Mouse (Mus musculus) erythroblast, adult 5-6 weeks (primary cell): Measurements from ENCODE around the gene Wnt1. TPM values are rescaled to one million over a fixed set of nuclear protein-coding genes. Genes with fewer than 3 reads are reported as not detected.

Source experiments
- ATAC-seq: replicated peaks from 2 replicates; pipeline ENCODE4 v1.8.0; 2016; ENCODE audit warnings: moderate number of reproducible peaks, mild to moderate bottlenecking, moderate TSS enrichment, inconsistent platforms; ENCODE audit not compliant: poor library complexity, low FRiP score, severe bottlenecking
- total RNA-seq, 2 experiments: library from RNA; stranded (forward) in 1 of 2; stranded (reverse) in 1 of 2; fragments of 150-400 nt in 1 of 2; fragments of 200-764, 138-1000 nt in 1 of 2; gene quantifications; 2 replicates each; pipeline versions ENCODE4 v1.2.3 to v1.2.4; 2015 to 2017; ENCODE audit warnings: low replicate concordance in 2 of 2

Gene Wnt1
- total RNA-seq, 2 experiments from 2014 or later, result not detected

- ATAC-seq, result no peak
Measured at GRCm38 (mm10) chr15:98832161-98833058, 42.8 kb downstream of the Wnt1 start.

GRCm38 (mm10) chr15:98833281-98833680 lies 43.6 kb downstream of the Wnt1 start:
- ATAC-seq, result no peak

DNA sequence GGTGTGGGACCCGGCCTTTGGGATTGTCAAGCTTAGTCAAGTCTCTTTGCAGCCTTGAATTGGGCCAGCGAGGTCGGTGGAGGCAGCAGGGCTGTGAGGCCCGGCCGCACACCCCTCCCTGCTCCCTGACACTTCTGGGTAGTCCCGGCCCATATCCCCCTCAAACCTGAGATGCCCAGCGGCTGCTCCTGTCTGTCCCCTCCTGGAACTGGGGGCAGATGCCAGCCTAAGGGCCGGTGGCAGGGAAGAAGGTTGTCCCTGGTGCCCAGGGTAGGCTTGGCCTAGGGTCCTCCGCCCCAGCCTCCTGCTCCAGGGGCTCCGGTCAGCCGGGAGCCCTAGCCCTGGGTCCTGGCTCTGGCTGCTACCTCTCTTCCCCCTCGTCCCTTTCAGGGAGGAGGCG lies 44.4 kb downstream of the Wnt1 start:
- no peak for ATAC-seq

GRCm38 (mm10) chr15:98835291-98835690 lies 45.6 kb downstream of the Wnt1 start:
- ATAC-seq, result no peak

DNA sequence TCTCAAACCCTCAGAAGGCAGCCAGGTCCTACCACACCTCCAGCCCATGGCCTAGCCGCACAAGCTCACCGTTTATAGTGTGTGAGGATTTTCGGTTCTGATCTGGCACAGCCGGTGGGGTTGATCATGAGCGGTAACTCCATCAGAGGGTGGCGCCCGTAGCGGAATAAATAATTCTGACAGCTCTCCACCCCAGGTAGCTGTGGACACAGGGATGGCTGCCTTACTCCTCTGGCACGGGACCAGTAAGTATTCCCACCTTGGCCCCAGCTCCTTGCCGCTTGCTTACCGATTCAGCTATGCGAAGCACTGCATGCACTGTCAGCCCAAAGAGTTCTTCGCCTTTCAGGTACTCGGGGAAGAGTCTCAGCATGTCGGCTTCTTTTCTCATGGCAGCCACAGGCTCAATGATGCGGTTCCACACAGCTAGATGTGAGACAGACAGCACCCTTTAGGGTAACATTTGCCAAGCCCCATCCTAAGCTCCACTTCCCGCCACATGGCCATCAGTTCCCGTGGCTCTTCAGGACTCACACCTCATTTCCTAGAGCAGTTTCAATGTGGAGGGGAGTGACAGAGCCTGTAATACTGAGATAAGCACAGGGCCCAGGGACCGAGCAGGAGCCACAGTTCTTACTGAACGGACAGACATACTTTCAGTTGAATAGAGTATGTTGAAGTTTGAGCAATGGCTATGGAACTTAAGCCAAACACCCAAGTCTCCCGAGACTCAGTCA lies 47.5 kb downstream of the Wnt1 start:
- ATAC-seq, result peak; percentile 86

- peak; percentile 41; the same call in 1 of the 2 replicates for ATAC-seq
Measured at GRCm38 (mm10) chr15:98837743-98838103, 48.1 kb downstream of the Wnt1 start.

- no peak for ATAC-seq
Measured at GRCm38 (mm10) chr15:98839161-98839560, 49.5 kb downstream of the Wnt1 start.

DNA sequence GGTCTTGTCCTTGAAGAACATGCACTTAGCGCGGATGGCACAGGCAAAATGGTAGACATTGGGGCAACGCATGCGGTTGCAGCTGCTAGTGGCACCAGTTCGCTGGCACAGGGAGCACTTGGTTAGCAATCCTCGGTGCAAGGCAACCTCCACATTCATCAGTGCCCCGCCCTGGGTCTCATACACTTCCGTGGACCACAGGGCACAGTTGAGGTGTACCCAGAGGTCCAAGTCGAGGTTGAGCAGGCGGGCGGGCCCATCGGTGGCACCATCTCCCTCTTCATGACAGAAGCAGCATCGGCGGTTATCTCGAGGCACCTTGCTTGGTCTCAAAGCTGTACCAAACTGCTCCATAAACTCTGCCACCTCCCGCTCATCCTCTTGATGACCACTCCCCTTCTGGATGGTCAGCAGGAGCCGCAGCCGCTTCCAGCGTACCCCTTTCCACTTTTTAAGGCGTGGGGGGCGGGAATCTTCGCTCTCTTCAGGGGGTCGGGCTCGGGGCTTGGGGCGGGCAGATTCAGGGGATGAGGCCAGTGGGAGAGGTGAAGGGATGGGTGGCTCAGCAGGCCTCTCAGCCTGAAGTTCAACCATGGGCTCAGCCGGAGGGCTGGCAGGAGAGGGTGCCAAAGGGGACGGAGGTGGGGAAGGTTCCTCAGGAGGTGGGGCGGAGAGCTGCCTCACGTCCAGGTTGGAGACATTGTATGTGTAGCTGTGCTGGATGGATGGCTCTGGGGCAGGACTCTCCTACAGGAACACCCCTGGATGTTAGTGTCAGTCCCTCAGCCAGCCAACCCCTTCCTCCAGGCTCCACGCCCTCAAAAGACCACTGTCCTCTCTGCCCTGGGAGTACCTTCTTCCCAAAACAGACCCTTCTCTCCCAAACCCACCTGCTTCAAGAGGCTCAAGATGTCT lies 50.3 kb downstream of the Wnt1 start:
- ATAC-seq, result no peak

Other genes starting within 250 kb of the Wnt1 start
- gene Ccnt1, start 218.9 kb upstream of the Wnt1 start, total RNA-seq (2015; ENCODE audit: low replicate concordance), result 23.8 and 41.1 TPM in 2 replicates
- 37.2 and 38.3 TPM in 2 replicates for gene Ccnt1, start 218.9 kb upstream of the Wnt1 start, total RNA-seq (2017; ENCODE audit: low replicate concordance)
- not detected in 2 replicates for gene 4930415O20Rik, start 218.9 kb upstream of the Wnt1 start, total RNA-seq (2015; ENCODE audit: low replicate concordance)
- gene 4930415O20Rik, start 218.9 kb upstream of the Wnt1 start, total RNA-seq (2017; ENCODE audit: low replicate concordance), result not detected in 2 replicates
- 4.8 and 26.8 TPM in 2 replicates for gene Adcy6, start 179.8 kb upstream of the Wnt1 start, total RNA-seq (2015; ENCODE audit: low replicate concordance)
- gene Adcy6, start 179.8 kb upstream of the Wnt1 start, total RNA-seq (2017; ENCODE audit: low replicate concordance), result 33.2 and 42.9 TPM in 2 replicates
- not detected in 2 replicates for gene Cacnb3, start 159.0 kb upstream of the Wnt1 start, total RNA-seq (2015; ENCODE audit: low replicate concordance)
- not detected in 2 replicates for gene Cacnb3, start 159.0 kb upstream of the Wnt1 start, total RNA-seq (2017; ENCODE audit: low replicate concordance)
- gene Ddx23, start 127.0 kb upstream of the Wnt1 start, total RNA-seq (2015; ENCODE audit: low replicate concordance), result 9.4 and 10.4 TPM in 2 replicates
- 32.3 and 40.2 TPM in 2 replicates for gene Ddx23, start 127.0 kb upstream of the Wnt1 start, total RNA-seq (2017; ENCODE audit: low replicate concordance)
- 4.4 TPM in 1 of 2 replicates, not detected in the other for gene Rnd1, start 112.4 kb upstream of the Wnt1 start, total RNA-seq (2015; ENCODE audit: low replicate concordance)
- gene Rnd1, start 112.4 kb upstream of the Wnt1 start, total RNA-seq (2017; ENCODE audit: low replicate concordance), result 0.42 and 2.2 TPM in 2 replicates
- gene Ccdc65, start 81.7 kb upstream of the Wnt1 start, total RNA-seq (2015; ENCODE audit: low replicate concordance), result not detected in 2 replicates
- gene Ccdc65, start 81.7 kb upstream of the Wnt1 start, total RNA-seq (2017; ENCODE audit: low replicate concordance), result not detected in 2 replicates
- gene Fkbp11, start 61.7 kb upstream of the Wnt1 start, total RNA-seq (2015; ENCODE audit: low replicate concordance), result 1.2 TPM in 1 of 2 replicates, not detected in the other
- gene Fkbp11, start 61.7 kb upstream of the Wnt1 start, total RNA-seq (2017; ENCODE audit: low replicate concordance), result 0.84 and 1.0 TPM in 2 replicates
- 7.1 and 8.4 TPM in 2 replicates for gene Arf3, start 26.6 kb upstream of the Wnt1 start, total RNA-seq (2015; ENCODE audit: low replicate concordance)
- gene Arf3, start 26.6 kb upstream of the Wnt1 start, total RNA-seq (2017; ENCODE audit: low replicate concordance), result 4.6 and 8.1 TPM in 2 replicates
- gene Wnt10b, start 11.7 kb upstream of the Wnt1 start, total RNA-seq (2015; ENCODE audit: low replicate concordance), result 1.0 TPM in 1 of 2 replicates, not detected in the other
- not detected in 2 replicates for gene Wnt10b, start 11.7 kb upstream of the Wnt1 start, total RNA-seq (2017; ENCODE audit: low replicate concordance)
- gene Ddn, start 19.6 kb downstream of the Wnt1 start, total RNA-seq (2015; ENCODE audit: low replicate concordance), result not detected in 2 replicates
- gene Ddn, start 19.6 kb downstream of the Wnt1 start, total RNA-seq (2017; ENCODE audit: low replicate concordance), result not detected in 2 replicates
- gene Prkag1, start 41.7 kb downstream of the Wnt1 start, total RNA-seq (2015; ENCODE audit: low replicate concordance), result 20.2 and 21.5 TPM in 2 replicates
- 35.1 and 37.9 TPM in 2 replicates for gene Prkag1, start 41.7 kb downstream of the Wnt1 start, total RNA-seq (2017; ENCODE audit: low replicate concordance)
- 23.0 and 28.1 TPM in 2 replicates for gene Kmt2d, start 81.3 kb downstream of the Wnt1 start, total RNA-seq (2015; ENCODE audit: low replicate concordance)
- 27.9 and 31.8 TPM in 2 replicates for gene Kmt2d, start 81.3 kb downstream of the Wnt1 start, total RNA-seq (2017; ENCODE audit: low replicate concordance)
- 2.1 TPM in 1 of 2 replicates, not detected in the other for gene Rhebl1, start 104.7 kb downstream of the Wnt1 start, total RNA-seq (2015; ENCODE audit: low replicate concordance)
- 0.98 and 1.8 TPM in 2 replicates for gene Rhebl1, start 104.7 kb downstream of the Wnt1 start, total RNA-seq (2017; ENCODE audit: low replicate concordance)
- not detected in 2 replicates for gene Dhh, start 108.7 kb downstream of the Wnt1 start, total RNA-seq (2015; ENCODE audit: low replicate concordance)
- gene Dhh, start 108.7 kb downstream of the Wnt1 start, total RNA-seq (2017; ENCODE audit: low replicate concordance), result not detected in 2 replicates
- gene Lmbr1l, start 128.4 kb downstream of the Wnt1 start, total RNA-seq (2015; ENCODE audit: low replicate concordance), result 2.3 and 3.3 TPM in 2 replicates
- gene Lmbr1l, start 128.4 kb downstream of the Wnt1 start, total RNA-seq (2017; ENCODE audit: low replicate concordance), result 10.6 and 12.8 TPM in 2 replicates
- gene Tuba1b, start 144.7 kb downstream of the Wnt1 start, total RNA-seq (2015; ENCODE audit: low replicate concordance), result 804 and 902 TPM in 2 replicates
- gene Tuba1b, start 144.7 kb downstream of the Wnt1 start, total RNA-seq (2017; ENCODE audit: low replicate concordance), result 180 and 247 TPM in 2 replicates
- not detected in 2 replicates for gene Gm49450, start 163.7 kb downstream of the Wnt1 start, total RNA-seq (2015; ENCODE audit: low replicate concordance)
- 4.7 TPM in 1 of 2 replicates, not detected in the other for gene Gm49450, start 163.7 kb downstream of the Wnt1 start, total RNA-seq (2017; ENCODE audit: low replicate concordance)
- gene Tuba1a, start 163.8 kb downstream of the Wnt1 start, total RNA-seq (2015; ENCODE audit: low replicate concordance), result 15.3 and 19.6 TPM in 2 replicates
- 4.3 and 5.9 TPM in 2 replicates for gene Tuba1a, start 163.8 kb downstream of the Wnt1 start, total RNA-seq (2017; ENCODE audit: low replicate concordance)
- gene Tuba1c, start 240.0 kb downstream of the Wnt1 start, total RNA-seq (2015; ENCODE audit: low replicate concordance), result 73.8 and 96.1 TPM in 2 replicates
- gene Tuba1c, start 240.0 kb downstream of the Wnt1 start, total RNA-seq (2017; ENCODE audit: low replicate concordance), result 36.4 and 46.4 TPM in 2 replicates